Mouse (Mus musculus) CD8-positive naive resting alpha-beta T cell, adult 2 months (primary cell): ENCODE results near the gene Gm49325.

ENCODE experiments used
- DNase-seq, 2 experiments: peaks; one replicate each; pipeline ENCODE4 v3.0.0; 2022; ENCODE audit warnings: low read depth in 2 of 2, low spot score in 2 of 2

Gm49325 gene

DNA sequence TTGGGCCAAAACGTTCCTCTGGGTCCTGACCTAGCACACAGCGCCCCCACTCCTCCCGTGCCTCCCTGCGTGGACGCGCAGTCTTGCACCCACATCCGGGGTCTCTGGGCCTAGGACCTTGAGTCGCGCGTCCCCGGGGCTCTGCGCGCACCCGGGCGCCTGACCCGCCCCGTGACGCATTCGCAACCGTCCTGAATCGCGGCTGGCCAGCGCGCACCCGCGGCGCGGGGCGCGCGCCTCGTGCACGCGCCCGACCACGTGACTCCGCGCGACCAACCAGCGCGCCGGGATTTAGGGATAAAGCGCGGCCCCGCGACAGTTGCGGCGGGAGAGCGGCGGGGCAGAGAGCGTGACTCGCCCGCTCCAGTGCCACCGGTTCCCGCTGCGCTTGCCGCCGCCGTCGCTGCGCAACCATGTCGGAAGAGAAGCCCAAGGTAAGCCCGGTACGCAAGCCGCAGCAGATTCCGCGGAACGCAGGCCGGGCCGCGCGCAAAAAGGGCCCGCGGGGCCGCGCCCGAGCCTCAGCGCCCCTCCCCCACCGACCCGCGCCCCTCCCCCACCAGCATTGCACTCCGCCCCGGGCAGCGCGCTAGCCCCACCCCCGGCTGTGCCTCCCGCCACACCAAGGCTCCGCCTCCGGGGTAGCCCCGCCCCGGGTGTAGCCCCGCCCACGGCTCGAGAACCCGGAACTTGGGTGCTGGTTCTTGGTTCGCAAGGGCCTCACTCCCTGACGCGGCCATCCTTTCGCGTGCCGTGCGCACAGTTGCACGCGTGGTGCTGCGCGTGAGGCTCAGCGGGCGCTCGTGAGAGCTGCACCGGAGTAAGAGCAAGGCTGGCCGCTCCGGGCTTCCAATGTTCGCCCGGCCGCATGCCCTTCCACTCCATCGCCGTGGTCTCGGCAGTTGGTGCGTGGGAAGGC is at the start of gene Gm49325, which contains the start of gene Sumo3:
Gene Gm49325, plus strand, starts transcription at position 290 of the 919 bp plus-strand sequence.
Gene Sumo3, plus strand, starts transcription at position 190 of the 919 bp plus-strand sequence.
- peak; percentile 99 to 100 for DNase-seq

DNA sequence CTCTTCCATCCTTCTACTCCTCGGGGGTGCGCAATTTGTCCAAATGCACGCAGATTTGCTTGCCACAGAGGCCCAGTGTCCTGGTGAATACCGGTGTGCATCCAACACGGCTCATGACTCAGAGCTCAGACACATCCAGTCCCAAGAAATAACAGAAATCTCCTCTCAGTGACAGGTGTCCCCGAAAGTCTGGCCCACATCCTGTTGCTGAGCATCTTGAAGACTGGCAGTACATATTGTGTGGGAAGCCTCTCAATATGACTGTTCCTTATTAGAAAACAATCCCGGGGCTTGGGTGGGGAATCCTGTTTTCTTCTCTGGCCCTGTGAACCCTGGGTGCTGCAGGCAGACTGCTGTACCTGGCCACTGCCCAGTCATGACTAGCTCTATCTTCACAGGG is 49.4 kb upstream of the Gm49325 start:
- no peak for DNase-seq

DNA sequence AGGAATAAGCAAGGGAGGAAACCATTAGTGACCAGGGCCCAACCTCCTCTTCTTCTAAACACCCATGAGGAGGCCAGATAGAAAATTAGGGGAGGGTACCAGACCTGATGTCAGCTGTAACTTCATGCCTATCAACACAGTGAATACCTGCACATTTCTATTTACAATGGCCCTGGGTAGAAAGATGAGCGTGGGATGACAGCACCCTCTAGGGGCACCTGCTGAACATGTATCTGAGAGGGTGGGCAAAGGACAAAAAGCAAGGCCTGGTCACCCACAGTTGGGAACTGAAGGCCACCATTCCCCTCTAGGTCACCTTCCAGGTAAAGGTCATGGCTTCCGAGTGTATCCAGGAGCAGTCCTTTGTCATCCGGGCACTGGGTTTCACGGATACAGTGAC is 48.4 kb upstream of the Gm49325 start:
- no peak for DNase-seq

DNA sequence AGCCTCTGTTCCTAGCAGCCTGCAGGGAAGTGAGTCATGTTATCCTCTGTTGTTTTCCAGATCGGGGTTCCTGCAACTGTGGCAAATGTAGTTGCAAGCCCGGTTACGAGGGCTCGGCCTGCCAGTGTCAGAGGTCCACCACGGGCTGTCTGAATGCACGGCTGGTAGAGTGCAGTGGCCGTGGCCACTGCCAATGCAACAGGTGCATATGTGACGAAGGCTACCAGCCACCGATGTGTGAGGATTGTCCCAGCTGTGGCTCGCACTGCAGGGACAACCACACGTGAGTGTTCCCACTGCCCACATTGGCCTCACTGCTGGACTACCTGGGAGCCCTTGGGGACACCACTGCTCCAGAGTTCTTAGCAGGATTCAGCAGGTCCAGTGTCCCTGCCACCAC is 45.9 kb upstream of the Gm49325 start:
- DNase-seq, result no peak

DNA sequence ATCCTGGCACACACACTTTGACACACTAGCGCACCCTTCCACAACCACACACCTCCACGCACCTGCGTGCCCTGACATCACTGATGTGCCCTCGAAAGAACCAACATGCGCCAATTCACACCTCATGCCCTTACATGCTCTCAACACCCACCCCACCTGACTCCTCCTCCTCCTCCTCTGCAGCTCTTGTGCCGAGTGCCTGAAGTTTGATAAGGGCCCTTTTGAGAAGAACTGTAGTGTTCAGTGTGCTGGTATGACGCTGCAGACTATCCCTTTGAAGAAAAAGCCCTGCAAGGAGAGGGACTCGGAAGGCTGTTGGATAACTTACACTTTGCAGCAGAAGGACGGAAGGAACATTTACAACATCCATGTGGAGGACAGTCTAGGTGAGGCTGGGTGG is 45.2 kb upstream of the Gm49325 start:
- no peak for DNase-seq

DNA sequence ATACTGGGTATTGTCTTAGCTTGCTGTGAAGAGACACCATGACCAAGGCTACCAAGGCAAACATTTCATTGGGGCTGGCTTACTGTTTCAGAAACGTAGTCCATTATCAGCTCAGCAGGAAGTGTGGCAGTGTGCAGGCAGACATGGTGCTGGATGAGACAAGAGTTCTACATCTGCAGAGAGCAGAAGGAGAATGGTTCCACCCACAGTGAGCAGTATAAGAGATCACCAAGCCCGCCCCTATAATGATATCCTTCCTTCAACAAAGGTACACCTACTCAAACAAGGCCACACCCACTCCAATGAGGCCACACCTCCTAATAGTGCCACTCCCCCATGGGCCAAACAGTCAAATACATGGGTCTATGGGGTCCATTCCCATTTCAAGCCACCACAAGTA is 44.5 kb upstream of the Gm49325 start:
- no peak for DNase-seq

DNA sequence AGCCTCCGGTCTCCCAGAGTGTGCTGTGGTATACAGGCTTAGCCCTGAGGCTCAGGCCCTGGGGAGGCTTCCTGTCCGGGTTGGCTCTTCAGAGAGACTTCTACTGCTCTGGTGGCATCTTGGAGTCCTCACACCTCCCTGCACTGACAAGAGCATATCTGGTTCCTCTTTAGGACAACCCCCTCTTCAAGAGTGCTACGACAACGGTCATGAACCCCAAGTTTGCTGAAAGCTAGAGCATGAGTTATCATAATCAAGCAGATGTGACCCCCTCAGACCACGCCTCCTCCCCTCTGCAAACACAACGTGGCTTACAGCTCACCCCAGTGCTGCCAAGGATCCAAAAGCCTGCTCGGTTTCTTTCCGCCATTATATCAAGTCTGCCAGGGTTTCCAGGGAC is 41.0 kb upstream of the Gm49325 start:
- DNase-seq, result no peak

DNA sequence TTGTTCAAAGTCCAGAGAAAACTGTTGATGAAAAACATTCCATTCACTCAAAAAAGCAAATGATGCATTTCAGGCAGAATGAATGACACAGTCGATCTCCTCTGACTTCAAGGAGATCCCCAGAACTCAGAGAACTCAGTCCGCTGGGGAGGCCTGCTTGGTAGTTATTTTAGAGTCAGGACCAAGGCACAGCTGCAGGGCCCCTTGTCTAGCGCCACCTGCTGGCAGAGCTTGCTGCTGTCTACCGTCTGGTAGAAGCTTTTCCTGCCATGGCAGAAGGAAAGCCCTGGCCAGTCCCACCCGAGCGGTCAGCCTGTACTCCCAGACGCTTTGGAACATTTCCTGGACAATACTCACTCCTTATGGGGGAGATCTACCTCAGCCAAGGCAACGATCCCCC is 39.3 kb upstream of the Gm49325 start:
- DNase-seq, result peak; percentile 80 to 83

DNA sequence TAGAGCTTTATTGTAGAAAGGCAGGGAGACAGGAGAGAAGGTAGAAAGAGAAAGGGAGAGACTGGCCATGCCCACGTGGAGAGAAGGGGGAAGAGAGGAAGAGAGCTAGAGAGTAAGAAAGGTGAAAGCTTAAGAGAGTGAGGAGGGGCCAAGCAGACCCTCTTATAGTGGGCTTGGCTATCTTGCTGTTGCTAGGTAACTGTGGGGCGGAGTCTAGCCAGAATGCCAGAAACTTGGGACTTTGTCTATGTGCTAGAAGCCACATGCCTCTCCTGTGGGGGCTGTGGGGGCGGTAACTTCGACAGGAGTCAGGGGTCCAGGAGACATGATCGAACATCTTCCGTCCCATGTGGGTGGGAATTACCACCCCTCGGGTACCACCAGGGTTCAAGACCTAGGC is 36.5 kb upstream of the Gm49325 start:
- DNase-seq, result no peak

DNA sequence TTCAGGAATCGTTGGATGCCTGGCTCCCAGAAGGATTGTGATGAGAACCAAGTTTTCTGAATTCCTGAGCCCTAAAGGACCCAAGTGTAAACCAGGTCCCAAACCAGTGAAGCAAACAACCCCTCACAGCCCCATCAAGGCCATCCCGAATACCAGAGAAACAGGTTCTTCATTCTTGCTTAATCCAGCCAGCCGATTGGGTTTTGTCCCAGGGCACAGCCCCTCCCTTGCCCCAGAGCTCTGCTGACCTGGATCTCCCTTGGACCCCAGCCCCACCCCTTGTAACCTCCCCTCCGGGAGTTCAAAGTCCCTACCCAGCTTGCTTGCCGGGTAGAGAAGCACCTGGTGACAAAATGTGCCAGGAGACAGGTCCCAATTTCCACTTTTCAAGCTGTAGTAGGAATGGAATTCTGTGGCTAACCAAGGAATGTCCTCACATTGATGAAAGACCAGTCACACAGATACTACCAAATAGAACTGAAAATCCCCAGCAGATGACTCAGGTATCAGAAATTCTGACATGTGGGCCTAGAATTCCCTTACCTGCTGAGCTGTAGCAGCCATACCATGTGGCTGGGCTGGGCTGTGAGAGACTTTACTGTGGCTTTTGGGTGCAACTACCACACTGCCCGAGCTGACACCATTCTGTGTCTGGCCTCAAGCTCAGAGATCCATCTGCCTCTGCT is 35.9 kb upstream of the Gm49325 start:
- DNase-seq, result no peak

DNA sequence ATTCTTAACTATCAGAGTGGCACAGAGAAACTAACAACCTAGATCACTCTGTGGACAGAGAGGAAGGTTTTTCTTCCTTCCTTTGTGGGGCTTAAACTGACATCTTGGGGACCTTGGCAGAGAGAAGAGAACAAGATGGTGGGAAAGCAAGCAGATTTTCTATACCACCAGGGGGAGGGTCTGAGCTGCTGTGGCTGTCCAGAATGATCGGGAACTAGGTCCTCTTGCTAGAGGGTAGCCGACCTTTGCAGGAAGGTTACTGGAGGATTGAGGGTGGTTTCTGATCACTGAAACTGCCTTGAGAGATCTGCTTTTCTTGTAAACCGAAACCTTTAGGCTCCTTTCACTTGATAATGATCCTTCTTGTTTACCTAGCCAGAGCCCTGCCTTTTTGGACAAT is 33.8 kb upstream of the Gm49325 start:
- peak in 1 of 2 experiments; percentile 18 for DNase-seq

DNA sequence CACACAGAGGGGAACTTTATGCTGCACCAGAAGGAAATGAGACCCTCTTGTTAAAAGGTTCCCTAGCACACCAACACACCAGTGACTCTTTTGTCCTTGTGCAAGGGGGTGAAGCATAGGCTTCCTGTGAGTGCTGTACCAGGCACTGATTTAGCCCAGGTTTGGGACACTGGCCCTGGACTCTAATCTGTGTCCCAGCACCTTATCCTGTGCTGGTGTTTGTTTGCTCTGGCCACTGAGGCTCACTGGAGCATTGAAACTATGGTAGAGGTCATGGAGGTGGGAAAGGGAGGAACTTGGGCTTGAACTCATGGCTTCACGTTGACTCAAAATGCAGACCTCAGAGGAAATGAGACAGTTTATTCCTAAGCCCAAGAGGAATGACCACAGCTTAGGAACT is 32.8 kb upstream of the Gm49325 start:
- no peak for DNase-seq

DNA sequence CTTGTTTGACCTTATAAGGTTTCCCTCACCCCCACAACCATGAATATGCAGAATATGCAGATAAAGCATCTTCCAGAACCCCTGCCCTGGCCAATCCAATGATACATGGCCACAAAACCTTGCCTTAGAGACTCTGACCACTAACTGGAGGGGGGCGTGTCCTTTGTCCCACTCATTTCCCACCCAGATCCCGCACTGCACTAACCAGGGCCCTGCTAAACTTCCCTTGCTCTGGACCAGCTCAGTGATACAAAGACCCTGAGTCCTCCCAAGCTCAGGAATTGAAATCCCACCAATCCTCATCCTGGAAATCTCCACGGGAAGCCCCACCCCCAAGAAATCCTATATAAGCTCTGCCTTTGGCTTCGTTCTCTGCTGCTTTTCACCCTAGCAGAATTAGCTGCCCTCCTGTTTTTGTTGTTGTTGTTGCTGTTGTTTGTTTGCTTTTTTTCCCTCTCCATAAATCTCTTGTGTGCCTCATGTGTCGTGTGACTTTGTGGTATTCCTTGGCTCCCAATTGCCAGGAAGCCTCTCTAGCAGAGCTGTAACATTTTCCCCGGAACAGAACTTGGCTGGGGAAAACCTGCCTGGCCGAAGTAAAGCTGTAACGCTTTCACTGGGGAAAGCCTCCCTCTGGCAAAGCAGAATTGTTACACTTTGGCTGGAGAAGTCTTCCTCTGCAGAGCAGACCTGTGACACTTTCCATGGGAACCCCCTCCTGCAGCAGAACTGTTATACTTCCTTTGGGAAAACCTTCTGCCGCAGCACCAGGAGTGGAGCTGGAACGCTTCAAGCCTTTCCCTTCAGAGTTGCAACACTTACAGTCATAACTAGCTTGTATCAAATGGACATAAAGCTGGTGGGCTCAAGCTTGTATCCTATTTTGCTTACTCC is 25.7 kb upstream of the Gm49325 start:
- DNase-seq, result no peak

DNA sequence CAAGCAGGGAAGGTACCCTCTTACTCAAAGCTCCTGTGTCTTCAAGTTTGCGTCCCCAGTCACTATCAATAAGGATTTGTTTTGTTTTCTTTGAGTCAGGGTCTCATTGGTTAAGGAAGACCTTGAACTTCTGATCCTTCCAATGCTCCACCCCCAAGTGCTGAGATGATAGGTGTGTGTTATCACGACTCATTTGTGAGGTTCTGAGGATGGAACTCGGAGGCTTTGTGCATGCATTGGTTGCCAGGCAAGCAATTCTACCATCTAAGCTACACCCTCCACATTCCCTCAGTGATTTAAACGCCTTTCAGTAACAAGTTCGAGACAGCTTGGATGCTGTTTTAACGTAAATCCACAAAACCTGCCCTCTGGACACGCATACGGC is 25.0 kb upstream of the Gm49325 start:
- DNase-seq, result no peak

DNA sequence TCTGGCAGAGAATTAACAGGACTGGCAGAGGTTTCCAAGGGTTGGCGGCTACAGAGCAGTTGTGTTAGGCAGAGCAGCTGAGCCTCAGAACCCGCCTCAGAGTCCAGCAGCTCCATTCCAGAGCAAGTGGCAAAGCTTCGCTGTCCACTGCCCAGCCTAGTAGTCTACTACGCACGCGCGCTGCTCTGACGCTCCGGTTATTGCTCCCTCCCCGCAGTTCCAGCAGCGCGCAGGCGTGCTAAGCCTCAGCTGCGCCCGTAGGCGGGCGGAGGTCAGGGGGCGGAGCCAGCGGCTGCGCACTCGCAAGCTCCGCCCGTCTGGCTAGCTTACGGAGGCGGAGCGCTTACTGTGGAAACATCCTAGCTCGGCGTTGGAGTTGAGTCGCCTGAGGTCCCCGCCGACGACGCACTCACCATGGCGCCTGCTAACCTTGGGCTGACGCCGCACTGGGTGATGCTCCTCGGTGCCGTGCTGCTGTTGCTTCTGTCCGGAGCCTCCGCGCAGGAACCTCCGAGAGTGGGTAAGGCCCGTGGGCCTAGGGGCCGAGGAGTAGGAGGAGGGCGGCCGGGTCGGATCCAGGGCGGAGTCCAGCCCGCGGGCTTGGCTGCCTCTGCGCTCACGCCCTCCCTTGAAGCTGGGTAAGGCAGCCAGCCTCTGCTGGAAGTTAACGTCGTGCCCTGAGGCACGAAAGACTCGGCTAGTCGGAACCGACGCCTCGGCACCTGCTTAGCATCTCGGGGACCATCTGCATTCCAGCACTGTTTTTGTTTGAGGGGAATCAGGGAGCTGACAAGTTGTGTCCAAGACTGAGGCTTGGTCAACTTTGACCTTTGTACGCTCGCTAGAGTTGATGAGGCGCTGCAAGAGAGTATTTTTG is 24.4 kb upstream of the Gm49325 start, which contains the start of gene Pttg1ip:
Gene Pttg1ip, plus strand, starts transcription at position 313 of the 877 bp plus-strand sequence.
- DNase-seq, result peak; percentile 90 to 93

DNA sequence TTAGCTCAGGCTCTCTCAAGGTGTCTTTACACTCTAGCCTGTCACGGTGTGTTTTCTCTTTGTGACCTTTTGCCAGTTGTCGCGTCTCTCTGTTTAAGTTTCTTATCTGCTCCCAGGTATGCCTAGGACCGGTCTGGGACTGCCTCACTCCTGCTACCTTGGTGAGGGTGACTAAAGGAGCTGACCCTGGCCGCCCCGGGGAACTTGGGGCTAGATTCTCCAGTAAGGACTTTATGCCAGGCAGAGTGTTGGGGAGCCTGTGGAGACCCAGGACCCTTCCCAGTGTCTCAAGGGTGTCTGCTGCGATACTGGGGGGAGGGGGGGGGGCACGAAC is 23.7 kb upstream of the Gm49325 start:
- DNase-seq, result no peak

DNA sequence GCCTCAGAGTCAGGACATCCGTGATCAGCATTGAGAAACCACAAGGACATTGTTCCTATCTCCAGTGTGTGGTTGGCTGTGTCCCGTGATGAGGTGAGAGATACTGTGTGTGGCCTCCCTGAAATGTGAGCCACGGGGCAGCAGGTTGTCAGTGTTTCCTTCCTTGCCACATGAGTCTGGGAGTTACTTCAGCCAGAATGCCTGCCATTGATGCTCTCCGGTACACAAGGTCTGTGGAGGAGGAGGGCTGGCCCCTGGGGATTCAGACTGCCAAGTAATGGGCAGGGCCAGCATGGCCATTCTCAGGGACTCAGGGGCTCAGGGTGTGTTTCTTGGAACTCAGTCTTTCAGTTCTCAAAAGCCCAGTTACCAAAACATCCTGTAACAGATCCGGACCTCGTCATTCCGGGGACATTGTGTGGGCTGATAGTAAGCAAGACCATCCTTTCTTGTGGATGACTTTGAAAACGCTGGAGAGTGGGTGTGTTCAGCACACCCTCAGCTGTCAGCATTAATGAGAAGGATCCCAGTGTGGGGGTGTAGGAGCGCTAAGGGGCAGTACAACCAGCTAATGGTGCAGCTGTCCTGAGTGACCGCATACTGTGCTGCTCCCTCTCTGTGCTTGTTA is 22.1 kb upstream of the Gm49325 start:
- no peak for DNase-seq

DNA sequence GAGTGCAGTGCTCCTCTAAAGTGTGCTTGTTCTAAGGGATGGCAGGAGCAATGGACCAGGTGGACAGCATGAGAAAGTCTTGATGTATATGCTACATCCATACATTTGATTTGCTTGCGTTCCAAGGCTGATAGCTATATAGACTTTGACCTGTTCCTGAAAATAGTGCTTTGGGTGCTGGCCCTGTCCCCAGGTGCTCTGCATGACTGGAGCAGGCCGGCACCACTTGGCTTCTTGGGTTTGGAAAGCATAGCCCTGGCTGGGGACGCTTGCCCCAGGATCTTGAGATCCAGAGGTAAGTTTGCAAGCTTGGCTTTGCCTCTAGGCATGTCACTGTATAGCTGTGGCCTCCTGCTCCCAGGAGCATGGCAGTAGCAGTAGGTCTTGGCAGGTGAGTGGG is 19.4 kb upstream of the Gm49325 start:
- DNase-seq, result no peak

DNA sequence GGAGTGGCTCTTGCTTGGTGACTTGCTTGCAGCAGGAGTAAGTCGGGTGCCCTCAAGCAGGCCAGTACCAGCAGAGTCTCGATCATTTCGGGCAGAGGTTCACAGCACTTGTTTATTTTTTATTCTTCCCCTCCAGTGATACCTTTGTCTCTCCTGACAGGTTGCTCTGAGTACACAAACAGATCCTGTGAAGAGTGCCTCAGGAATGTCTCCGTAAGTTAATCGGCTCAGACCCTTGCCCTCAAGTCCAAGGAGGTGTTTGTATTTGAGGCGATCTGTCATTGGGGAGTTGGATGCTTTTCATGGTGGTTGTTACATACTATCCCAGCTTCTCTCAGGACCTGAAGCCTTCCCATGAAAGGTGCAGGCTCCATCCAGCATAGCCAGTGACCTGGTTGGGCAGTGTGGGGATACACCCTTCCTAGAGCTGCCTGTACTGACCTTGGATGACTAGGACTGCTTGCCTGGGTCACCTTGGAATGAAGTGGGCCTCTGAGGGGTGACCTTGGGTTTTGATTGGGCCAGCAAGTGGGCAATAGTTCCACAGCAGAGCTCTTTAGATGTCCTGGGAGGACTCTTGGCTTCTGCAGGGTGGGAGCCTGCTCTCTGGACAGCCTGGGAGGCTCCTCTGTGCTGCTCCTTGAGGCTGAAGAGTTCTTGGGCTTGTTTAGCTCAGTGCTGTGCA is 18.8 kb upstream of the Gm49325 start:
- no peak for DNase-seq
